Mouse (Mus musculus) c-Kit-negative CD71-positive TER-119-positive erythroid progenitor cells, embryonic 14.5 days (primary cell): ENCODE measurements around the gene Cabp1.

Experiments
- DNase-seq: peaks from one replicate; pipeline ENCODE4 v3.0.0-alpha.2; 2013; ENCODE audit warnings: low read depth, low spot score

Gene Cabp1

DNA sequence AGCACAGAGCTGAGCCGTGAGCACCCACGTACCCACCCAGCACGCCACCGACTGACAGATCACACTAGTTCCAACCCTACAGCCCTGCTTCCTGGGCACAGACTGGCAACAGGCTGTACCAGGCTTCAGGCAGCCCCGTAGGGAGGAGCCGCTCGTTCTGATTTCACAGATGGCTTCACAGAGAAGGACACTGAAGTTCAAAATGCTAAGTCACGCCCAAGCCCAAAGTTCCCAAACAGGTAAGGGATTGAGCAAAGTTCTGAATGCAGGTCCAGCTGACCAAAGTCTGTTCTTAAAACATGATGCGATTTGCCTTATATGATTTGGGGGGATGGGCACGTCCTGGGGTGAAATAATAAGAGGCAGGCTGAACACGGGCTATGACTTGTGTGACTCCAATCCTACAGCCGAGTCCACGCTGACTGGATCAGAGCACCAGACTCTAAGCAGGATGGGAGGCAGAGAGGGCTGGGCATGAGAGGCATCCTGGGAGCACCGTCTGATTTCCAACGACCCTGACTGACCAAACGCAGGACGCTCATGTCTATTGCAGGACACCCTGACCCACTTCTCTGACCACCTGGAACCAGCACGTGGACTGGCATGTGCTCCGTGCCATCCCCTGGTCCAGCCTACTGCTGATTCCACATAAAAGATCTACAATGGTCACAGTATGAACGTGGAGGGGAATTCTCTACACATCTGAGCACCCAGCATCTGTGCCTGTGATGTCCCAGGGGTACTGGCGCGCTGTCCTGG, 66.6 kb downstream of the Cabp1 start:
- DNase-seq, result no peak

DNA sequence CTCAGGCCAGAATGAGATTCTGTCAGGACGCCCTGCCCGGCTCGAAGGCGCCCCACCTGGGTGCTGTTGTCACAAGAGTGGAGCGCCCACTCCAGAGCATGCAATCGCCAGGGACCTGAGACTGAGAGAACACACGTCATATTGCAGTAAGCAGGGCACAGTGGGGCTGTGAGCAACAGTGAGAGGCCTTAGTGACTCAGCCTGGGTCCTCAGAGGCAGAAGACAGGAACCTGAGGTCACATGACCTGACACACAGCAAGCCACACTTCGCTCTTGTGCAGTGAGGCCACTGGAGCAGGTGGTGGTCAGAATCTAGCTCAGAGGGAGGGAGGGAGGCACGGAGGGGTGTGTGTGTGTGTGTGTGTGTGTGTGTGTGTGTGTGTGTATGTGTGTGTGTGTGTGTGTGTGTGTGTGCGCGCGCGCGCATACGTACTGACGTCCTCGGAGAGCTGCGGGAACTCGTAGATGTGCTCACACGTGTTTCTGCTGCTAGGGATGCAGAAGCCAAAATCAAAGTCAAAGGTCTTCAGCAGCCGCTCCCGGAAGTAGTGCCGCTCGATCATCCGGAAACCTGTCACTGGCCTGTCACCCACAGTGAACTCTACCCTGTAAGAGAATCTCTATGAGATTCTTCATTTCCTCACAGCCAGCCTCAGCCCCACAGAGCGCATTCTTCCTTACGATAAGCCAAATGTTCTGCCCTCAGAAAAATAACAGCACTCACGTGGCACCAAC, 67.4 kb downstream of the Cabp1 start:
- DNase-seq, result no peak

DNA sequence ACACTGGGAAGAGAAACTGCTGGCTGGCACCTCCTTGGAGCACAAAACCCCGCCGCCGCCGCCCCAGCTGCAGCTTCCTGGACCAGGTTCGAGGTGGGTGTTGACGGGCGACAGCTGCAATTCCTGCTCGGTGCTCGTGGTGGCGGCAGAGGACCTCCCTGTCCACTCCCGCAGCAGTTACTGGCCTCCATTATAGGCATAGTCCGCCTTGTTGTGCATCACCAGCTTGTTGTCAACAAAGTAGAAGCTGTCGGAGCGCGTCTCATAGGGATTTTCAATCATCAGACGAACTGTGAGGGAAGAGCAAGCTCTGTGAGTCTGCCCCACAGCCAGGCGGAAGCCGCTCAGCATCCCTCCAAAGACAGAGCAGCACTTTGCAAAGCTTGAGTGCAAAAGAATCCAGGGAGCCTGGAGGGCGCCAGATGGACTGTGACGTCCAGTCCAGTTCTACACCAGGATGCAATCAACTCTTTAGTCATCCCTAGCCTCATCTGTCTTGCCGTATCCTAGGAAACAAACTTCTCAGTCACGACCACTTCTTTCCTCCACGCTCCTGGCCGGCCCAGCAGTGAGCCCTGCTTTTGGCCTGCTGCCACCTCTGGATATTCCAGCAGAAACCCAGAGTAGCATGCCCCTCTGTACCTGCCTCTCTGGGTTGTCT, 68.8 kb downstream of the Cabp1 start:
- peak; percentile 21 for DNase-seq

DNA sequence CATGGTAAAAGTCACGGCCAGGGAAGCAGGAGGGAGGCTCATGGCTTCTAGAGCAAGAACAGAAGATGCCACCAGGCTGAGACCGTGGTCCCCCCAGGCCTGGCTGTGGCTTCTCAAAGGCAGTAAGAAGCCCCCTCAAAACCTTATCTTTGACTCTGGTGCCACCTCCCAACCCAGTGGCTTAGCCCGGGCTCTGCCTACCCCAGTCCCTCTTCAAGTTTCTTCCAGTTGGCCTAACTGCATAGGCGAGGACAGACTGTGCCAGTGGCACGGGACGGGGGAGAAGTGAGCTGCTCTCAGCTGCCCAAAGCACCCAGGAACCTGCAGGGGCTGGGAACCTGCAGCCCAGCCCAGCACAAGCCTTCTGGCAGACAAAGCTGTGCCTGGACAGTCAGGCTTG, 69.5 kb downstream of the Cabp1 start:
- no peak for DNase-seq

GRCm38 (mm10) chr5:115120978-115121377, 73.2 kb downstream of the Cabp1 start:
- no peak for DNase-seq

- peak; percentile 63 for DNase-seq
Observed at GRCm38 (mm10) chr5:115118961-115119570, 75.1 kb downstream of the Cabp1 start, which contains the start of gene Acads. TSS of gene Acads (minus strand) at chr5:115119346.
